ENCODE assay signal across 17 mouse cellular contexts in genomic region chr10:21982303-21982702, GRCm38 (mm10).
"Had no signal": no experiment of that assay in that cellular context is flagged by ENCODE, and none has a peak within 500 bp of the region (broad histone marks: within the 10 kb centered on the region; RNA-seq: fewer than 3 reads in every experiment).

No protein-coding gene starts in this region.

- H3K4me1 ChIP-seq: limb, embryonic 12.5 days; liver, embryonic 13.5 days; lung, embryonic 15.5 days; megakaryocyte, embryonic 14.5 days; midbrain, embryonic 15.5 days; neural tube, embryonic 13.5 days had no signal

- H3K4me3 ChIP-seq: limb, embryonic 12.5 days; liver, embryonic 13.5 days; lung, embryonic 15.5 days; megakaryocyte, embryonic 14.5 days; midbrain, embryonic 15.5 days; neural tube, embryonic 13.5 days had no signal

- ATAC-seq: liver, postnatal 0 days; midbrain, embryonic 15.5 days had no signal

- H3K36me3 ChIP-seq: limb, embryonic 12.5 days; liver, embryonic 13.5 days; lung, embryonic 15.5 days; midbrain, embryonic 15.5 days; neural tube, embryonic 13.5 days had no signal

- H3K27ac ChIP-seq: limb, embryonic 12.5 days; liver, embryonic 13.5 days; lung, embryonic 15.5 days; macrophage; midbrain, embryonic 15.5 days; neural tube, embryonic 13.5 days had no signal

- H3K27me3 ChIP-seq: limb, embryonic 12.5 days; liver, embryonic 13.5 days; lung, embryonic 15.5 days; midbrain, embryonic 15.5 days; neural tube, embryonic 13.5 days had no signal

- H3K9me3 ChIP-seq: limb, embryonic 12.5 days; liver, embryonic 13.5 days; lung, embryonic 15.5 days; megakaryocyte, embryonic 14.5 days; midbrain, embryonic 15.5 days; neural tube, embryonic 13.5 days had no signal

- DNase-seq: kidney, adult 8-10 months; kidney, postnatal 25 days; layer of hippocampus, adult 9-11 months; layer of hippocampus, postnatal 36 days; liver; liver, embryonic 13.5 days; liver, postnatal 0 days; lung, postnatal 14 days; right cerebral cortex, adult 18-20 months; right cerebral cortex, postnatal 25 days had no signal

- H3K9ac ChIP-seq: limb, embryonic 12.5 days; liver, embryonic 13.5 days; liver, postnatal 0 days; lung, embryonic 15.5 days; midbrain, embryonic 15.5 days; neural tube, embryonic 13.5 days had no signal

- H3K4me2 ChIP-seq: limb, embryonic 12.5 days; liver, embryonic 13.5 days; lung, embryonic 15.5 days; midbrain, embryonic 11.5 days; midbrain, embryonic 15.5 days; neural tube, embryonic 13.5 days had no signal
